Mouse (Mus musculus) limb, embryonic 10.5 days (tissue): ENCODE measurements at regions not wholly inside any gene's neighbourhood (a gene's known extent, or its start where the extent isn't known, plus 50 kb on each side); places are given as distances from the start of the nearest gene placed in this dataset.

Experiments used
- DNase-seq: peaks from one replicate; pipeline ENCODE4 v3.0.0-alpha.2; 2017; ENCODE audit warnings: low spot score
- H3K27ac ChIP-seq: fragments of 300-500 bp; sonication (generic); 2 replicates; pipeline ENCODE4 v1.5.1; 2016; ENCODE audit warnings: mild to moderate bottlenecking
- H3K27me3 ChIP-seq: fragments of 300-500 bp; sonication (generic); 2 replicates; pipeline ENCODE4 v1.6.1; 2016; ENCODE audit warnings: low read depth, mild to moderate bottlenecking; ENCODE audit not compliant: poor library complexity, severe bottlenecking
- H3K36me3 ChIP-seq: fragments of 300-500 bp; sonication (generic); 2 replicates; pipeline ENCODE4 v1.6.1; 2016; ENCODE audit warnings: mild to moderate bottlenecking, moderate library complexity
- H3K4me1 ChIP-seq: fragments of 300-500 bp; sonication (generic); 2 replicates; pipeline ENCODE4 v1.6.1; 2016
- H3K4me3 ChIP-seq: fragments of 300-500 bp; sonication (generic); 2 replicates; pipeline ENCODE4 v1.5.1; 2016; ENCODE audit warnings: mild to moderate bottlenecking, moderate library complexity
- H3K9me3 ChIP-seq: fragments of 300-500 bp; sonication (generic); replicated peaks from 2 replicates; pipeline ENCODE4 v1.6.1; 2016; ENCODE audit warnings: mild to moderate bottlenecking
- WGBS: fragments of 180-500 bp; shearing (Covaris S2); methylation state at CpG from one replicate; pipeline ENCODE4 v1.1.7; 2016; 5-methylcytosine and 5-hydroxymethylcytosine counted together

- Histone ChIP-seq H3K4me3 (no peak overlapping the region), H3K4me1 (no peaks in the 10 kb centered on the region)
- no peak for DNase-seq
These were observed 55.9 kb upstream of the Ddx3x start for GRCm38 (mm10) chrX:13224902-13225301.

DNA sequence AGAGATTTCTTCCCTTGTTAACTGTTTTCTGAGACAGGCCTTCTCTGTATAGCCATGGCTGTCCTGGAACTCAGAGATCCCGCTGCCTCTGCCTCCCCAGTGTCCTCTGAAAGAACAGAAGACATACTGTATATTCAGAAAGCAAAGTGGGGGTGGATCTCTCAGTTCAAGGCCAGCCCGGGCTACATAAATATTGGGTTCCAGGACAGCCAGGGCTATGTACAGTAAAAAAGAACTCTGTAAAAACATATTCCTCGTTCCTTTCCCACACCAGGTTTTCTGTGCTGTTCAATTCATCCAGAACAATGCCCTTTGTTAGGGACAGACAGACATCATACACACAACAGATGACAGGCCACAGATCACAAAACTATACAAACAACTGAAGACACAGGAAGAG, 54.3 kb upstream of the Ddx3x start:
- 81% methylated on average over 3 of the region's 3 CpGs for WGBS
- Histone ChIP-seq H3K36me3 (no peaks in the 10 kb centered on the region), H3K4me1 (peaks cover 3% of the 10 kb centered on the region), H3K27me3 (peaks cover 64% of the 10 kb centered on the region), H3K27ac (no peak overlapping the region), H3K9me3 (no peaks in the 10 kb centered on the region), H3K4me3 (no peak overlapping the region)
- DNase-seq = no peak

More at GRCm38 (mm10) chrX:13224902-13225301, 55.9 kb upstream of the Ddx3x start:
- WGBS = 5% methylated on average over 3 of the region's 3 CpGs
- H3K27me3 ChIP-seq = peaks cover 64% of the 10 kb centered on the region
- H3K27ac ChIP-seq = no peak overlapping the region
- no peaks in the 10 kb centered on the region for H3K36me3 ChIP-seq
- H3K9me3 ChIP-seq = no peaks in the 10 kb centered on the region

DNA sequence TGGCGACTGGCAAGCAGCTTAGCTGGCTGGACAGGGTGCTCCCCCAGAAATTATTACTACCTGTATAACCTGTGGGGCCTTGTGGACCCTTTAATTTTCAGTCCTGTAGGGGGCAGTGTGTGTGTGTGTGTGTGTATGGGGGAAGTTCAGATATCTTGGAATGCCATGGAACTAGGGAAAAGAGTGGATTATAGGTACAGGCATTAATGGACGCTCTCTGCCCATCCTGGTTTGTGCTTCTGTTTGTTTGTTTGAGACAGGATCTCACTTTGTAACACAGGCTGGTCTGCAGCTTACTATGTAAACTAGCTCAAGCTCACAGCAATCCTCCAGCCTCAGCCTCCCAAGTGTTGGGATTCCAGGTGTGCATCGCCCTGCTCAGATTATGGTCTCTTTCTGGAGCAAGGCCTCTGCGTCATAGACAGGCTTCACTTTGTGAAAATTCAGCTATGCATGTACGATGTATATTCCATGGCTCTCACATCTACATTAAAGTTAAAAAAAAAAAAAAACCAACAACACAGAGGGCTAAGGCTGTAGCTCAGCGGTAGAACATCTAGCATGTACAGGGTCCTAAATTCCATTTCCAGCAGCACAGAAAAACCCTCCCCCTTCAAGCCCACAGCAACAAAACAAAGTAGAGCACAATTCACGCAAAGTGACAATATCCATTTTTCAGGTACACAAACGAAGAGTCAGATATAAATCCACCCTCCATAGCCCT, 50.7 kb upstream of the Ddx3x start:
- Histone ChIP-seq H3K36me3 (no peaks in the 10 kb centered on the region), H3K27ac (peak overlapping the region; percentile 84), H3K4me3 (peak overlapping the region; percentile 46), H3K4me1 (peaks cover 4% of the 10 kb centered on the region), H3K27me3 (peaks cover 66% of the 10 kb centered on the region), H3K9me3 (no peaks in the 10 kb centered on the region)
- peak; percentile 45 for DNase-seq
- WGBS = 21% methylated on average over 8 of the region's 8 CpGs

GRCm38 (mm10) chrX:13230615-13231179, 50.1 kb upstream of the Ddx3x start:
- DNase-seq = peak; percentile 57

More at GRCm38 (mm10) chrX:13230615-13231179, 50.1 kb upstream of the Ddx3x start:
- Histone ChIP-seq H3K27ac (peak overlapping the region; percentile 85), H3K4me3 (peak overlapping the region; percentile 46), H3K9me3 (no peaks in the 10 kb centered on the region), H3K27me3 (peaks cover 73% of the 10 kb centered on the region), H3K36me3 (no peaks in the 10 kb centered on the region), H3K4me1 (peaks cover 4% of the 10 kb centered on the region)
- WGBS = 6% methylated on average over 17 of the region's 17 CpGs
